Mouse (Mus musculus): ENCODE data around the gene Olfr1031.
"Not testable (repeated sequence)": the region's sequence is repeated elsewhere in the genome, so short reads cannot be mapped to it uniquely, and the experiment has no call there.

The Olfr1031 gene

DNA sequence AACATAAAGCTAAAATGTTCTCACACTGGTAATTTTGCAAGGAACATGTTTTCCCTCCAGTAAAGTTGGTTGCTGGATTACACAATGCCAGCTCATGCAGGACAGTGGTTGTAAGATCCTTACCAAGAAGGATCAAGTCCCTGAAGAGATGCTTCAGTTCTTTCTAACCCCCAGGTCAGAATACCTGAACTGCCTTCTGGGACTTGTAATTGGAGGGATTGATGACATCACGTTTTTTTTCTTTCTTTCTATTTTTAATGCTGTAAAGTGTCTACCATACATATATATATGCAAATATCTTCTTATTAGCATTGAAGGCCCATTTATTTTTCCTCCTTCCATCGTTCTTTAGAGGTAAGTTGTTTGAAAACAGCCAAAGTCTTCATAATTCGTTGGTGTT, at the start of gene Olfr1031:
Olfr1031 (plus strand) TSS at position 301 of the 400 bp plus-strand sequence.
- in situ Hi-C loops (cut with MboI, MseI): no loop called here

- in situ Hi-C loops (cut with MboI, MseI): no loop called here
Measured at GRCm38 (mm10) chr2:85950137-85950536, 40.0 kb upstream of the Olfr1031 start, which contains the start of gene Olfr1028. Olfr1028 (plus strand) TSS chr2:85950437.

DNA sequence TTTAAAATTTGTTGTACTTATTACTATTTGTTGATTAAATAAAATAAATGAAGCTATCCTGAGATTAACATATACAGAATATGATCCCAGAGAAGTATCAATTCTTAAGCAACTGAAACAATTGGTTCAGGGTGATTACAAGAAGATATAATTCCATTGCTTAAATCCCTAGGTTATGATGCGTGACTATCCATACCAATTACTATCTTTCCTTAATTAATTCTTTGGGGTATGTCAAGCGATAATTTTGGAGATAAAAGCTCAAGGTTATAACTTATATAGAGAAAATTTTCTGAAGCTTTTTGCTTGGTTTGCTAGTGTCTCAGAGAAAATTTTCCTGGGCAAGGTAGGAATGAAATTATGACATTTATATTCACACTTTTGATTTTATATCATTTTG, 16.5 kb upstream of the Olfr1031 start, which contains the start of gene Olfr1029:
Olfr1029 (plus strand) TSS at position 301 of the 400 bp plus-strand sequence.
- in situ Hi-C loops (cut with MboI, MseI): loop anchor here (10.0 kb wide), 1 partner anchor 931 kb away; no protein-coding TSS in a partner anchor

DNA sequence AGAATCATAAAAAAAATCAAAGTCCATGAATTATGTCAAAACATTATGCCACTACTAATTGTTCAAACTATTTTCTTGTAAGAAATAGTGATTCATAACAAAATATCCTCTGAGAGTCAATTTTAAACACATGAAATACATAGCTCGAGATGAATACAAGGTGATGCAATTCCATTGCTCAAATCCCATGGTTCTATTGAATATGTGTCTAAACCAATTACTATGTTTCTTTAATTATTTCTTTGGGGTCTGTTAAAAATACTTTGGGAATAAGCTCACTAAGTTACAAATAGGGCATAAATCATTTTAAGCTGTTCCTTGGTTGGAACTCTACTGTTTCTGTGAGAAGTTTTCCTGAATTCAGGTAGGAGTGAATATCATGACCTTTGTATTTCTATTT, 11.1 kb upstream of the Olfr1031 start, which contains the start of gene Olfr1030:
Olfr1030 (plus strand) TSS at position 301 of the 400 bp plus-strand sequence.
- in situ Hi-C loops (cut with MboI, MseI): loop anchor here (10.0 kb wide), 1 partner anchor 926 kb away; no protein-coding TSS in a partner anchor

DNA sequence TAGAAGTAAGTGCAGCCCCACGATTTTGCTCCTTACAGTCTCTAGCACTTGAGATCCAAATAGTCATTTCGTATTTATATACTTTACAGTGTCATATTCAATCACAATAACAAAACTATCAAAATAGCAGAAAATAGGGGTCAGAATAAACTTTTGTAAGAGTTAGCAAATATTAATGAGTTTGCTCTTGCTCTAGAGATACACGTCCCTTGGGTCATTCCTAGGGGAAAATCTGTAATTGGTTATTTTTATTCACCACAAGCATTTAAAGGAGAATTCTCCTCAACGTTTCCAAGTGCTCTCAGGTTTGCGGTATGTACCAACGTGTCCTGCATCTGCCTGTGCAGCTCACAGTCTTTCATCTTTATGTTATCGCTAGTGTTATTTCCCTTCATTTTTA, 15.1 kb downstream of the Olfr1031 start, which contains the start of gene Olfr1032:
Olfr1032 (plus strand) TSS at position 301 of the 400 bp plus-strand sequence.
- in situ Hi-C loops (cut with MboI, MseI): no loop called here

DNA sequence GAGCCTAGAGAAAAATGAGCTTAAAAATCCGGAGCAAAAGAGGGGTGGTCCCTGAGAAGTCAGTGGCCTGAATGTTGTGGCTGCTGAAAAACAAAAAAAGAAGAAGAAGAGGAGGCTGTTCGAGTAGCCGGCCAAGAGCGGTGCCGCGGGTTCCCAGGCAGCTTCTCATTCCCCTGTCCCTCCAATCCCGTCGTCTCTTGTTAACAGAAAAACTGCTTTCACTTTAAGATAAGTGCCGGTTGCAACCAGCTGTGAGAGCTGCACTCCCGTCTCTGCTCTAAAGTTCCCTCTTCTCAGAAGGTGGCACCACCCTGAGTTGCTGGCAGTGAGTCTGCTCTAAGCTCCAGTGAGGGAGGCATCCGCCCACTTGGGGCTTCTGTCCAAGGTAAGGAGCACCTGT, 30.3 kb downstream of the Olfr1031 start, which contains the start of gene Olfr1033:
Olfr1033 (plus strand) TSS at position 228 of the 400 bp plus-strand sequence.
- in situ Hi-C loops (cut with MboI, MseI): not testable (repeated sequence)

- in situ Hi-C loops (cut with MboI, MseI): not testable (repeated sequence)
Measured at GRCm38 (mm10) chr2:86021518-86021917, 31.4 kb downstream of the Olfr1031 start.

Data from regulatory T cell (primary cell).